Mouse (Mus musculus) intestine, embryonic 15.5 days (tissue): ENCODE data around the gene Itprid2. TPM values are rescaled to one million over a fixed set of nuclear protein-coding genes. Genes with fewer than 3 reads are reported as not detected.

Source experiments
- polyA plus RNA-seq: library from polyadenylated mRNA; unstranded; fragments of >200 nt; fragmentation: Nextera tagmentation; extraction: Ambion mirVana; gene quantifications from 2 replicates; pipeline ENCODE4 v1.2.1, GENCODE M21; 2015

Itprid2 gene
- polyA plus RNA-seq, 1 experiment from 2014 or later: 19.5 TPM

Other genes with a start within 250 kb of the Itprid2 start
- 3.6 and 4.2 TPM in 2 replicates for gene Neurod1, start 178.6 kb upstream of the Itprid2 start, polyA plus RNA-seq
- 1.5 and 1.6 TPM in 2 replicates for gene Cerkl, start 178.6 kb upstream of the Itprid2 start, polyA plus RNA-seq
- gene Ppp1r1c, start 72.4 kb downstream of the Itprid2 start, polyA plus RNA-seq: not detected in 2 replicates